Mouse (Mus musculus) spleen, adult 2 months (tissue): ENCODE measurements around the gene Ctla4.

Source experiments
- CTCF ChIP-seq: fragments of 200-500 bp; IDR thresholded peaks from 2 replicates; pipeline ENCODE4 v1.5.1; 2011; ENCODE audit warnings: mild to moderate bottlenecking, inconsistent platforms; ENCODE audit not compliant: insufficient read depth, insufficient read length, insufficient replicate concordance; ENCODE audit errors: extremely low read depth
- POLR2A ChIP-seq: fragments of 200-500 bp; IDR thresholded peaks from 2 replicates; pipeline ENCODE4 v1.6.1; 2011; ENCODE audit warnings: low read depth, low read length, inconsistent platforms

DNA sequence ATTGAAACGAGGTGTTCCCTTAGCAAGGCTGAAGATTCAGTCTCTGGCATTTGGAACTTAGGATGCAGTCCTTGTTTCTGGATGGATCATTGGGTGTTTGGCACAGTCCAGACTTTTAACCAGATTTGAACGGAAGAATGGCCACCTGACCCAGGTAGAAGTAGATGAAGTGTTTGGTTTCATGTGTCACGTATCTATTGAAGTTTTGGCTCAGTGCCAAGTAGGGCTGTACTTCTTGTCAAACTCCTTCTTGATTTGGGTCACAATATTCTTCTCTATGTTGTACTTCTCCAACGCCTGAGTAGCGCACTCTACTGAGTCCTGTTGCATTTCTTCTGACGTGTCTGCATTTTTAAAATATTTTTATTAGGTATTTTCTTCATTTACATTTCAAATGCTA is 61.3 kb downstream of the Ctla4 start:
- TF ChIP-seq CTCF (no peak), POLR2A (no peak)
